Mouse (Mus musculus) ES-E14 (cell line): ENCODE results near the gene Akr1c18.

Source experiments
- CHD2 ChIP-seq: IDR thresholded peaks from 2 replicates; pipeline ENCODE4 v1.6.1; 2014; ENCODE audit warnings: mild to moderate bottlenecking, low read depth, low read length, inconsistent platforms
- HCFC1 ChIP-seq: IDR thresholded peaks from 2 replicates; pipeline ENCODE4 v1.6.1; 2012; ENCODE audit warnings: low read length, inconsistent platforms, borderline replicate concordance; ENCODE audit not compliant: insufficient read depth
- MAFK ChIP-seq: IDR thresholded peaks from 2 replicates; pipeline ENCODE4 v1.6.1; 2014; ENCODE audit warnings: mild to moderate bottlenecking, low read depth, low read length, inconsistent platforms; ENCODE audit not compliant: insufficient read depth
- ZC3H11A ChIP-seq: IDR thresholded peaks from 2 replicates; pipeline ENCODE4 v1.6.1; 2012; ENCODE audit warnings: low read depth, mild to moderate bottlenecking, inconsistent platforms, low read length, borderline replicate concordance
- ZNF384 ChIP-seq: IDR thresholded peaks from 2 replicates; pipeline ENCODE4 v1.6.1; 2012; ENCODE audit warnings: low read depth, low read length, inconsistent platforms

GRCm38 (mm10) chr13:4183116-4183515, 32.7 kb upstream of the Akr1c18 start:
- TF ChIP-seq MAFK (no peak), CHD2 (no peak), ZC3H11A (no peak), HCFC1 (no peak), ZNF384 (no peak)
